Mouse (Mus musculus): ENCODE measurements around the gene Tex36.

DNA sequence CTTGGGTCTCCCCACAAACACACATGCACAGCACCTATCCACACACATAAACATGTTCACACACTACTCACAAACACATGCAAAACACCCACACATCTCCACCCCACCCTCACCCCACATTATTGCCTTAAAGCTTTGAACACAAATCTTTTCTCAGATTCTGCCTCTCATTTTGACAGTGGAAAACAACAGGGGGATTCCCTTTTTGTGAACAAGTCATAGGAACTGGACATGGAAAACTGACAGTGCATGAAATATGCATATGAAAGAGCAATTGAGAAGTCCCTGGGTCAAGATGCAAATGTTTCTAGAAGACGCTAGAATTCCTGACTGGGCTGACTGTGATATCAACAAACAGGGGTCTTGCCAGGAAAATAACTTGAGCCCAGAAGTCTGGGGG is 1.4 kb downstream of the Tex36 start:
- no peak for TF ChIP-seq POLR2A (IDR thresholded peaks at IDR 0.05; ENCODE audit: insufficient read length, low read depth)
- TF ChIP-seq E2F4 (IDR thresholded peaks at IDR 0.05; ENCODE audit: insufficient read depth): no peak
